Mouse (Mus musculus) adipocyte (in vitro differentiated cells): ENCODE measurements around the gene Wsb2.
A peak's percentile ranks its signal among the peaks of the same experiment; 100 is the strongest.
"Not testable (repeated sequence)": the region's sequence is repeated elsewhere in the genome, so short reads cannot be mapped to it uniquely, and the experiment has no call there.

Source experiments
- DNase-seq: peaks from one replicate; pipeline ENCODE4 v3.0.0-alpha.2; 2016; ENCODE audit warnings: low spot score

Wsb2 gene

GRCm38 (mm10) chr5:117356365-117357128, 557 bp upstream of the Wsb2 start:
- peak; percentile 44 for DNase-seq

- DNase-seq, result peak; percentile 37
These were observed 559 bp downstream of the Wsb2 start for GRCm38 (mm10) chr5:117357478-117358247.

- DNase-seq, result peak; percentile 30
These were observed 1.1 kb downstream of the Wsb2 start for GRCm38 (mm10) chr5:117358248-117358630.

- peak; percentile 40 for DNase-seq
These were observed 1.6 kb downstream of the Wsb2 start for GRCm38 (mm10) chr5:117358725-117359124.

- DNase-seq, result peak; percentile 51
These were observed 2.6 kb downstream of the Wsb2 start for GRCm38 (mm10) chr5:117359497-117360227.

- no peak for DNase-seq
These were observed 3.1 kb downstream of the Wsb2 start for GRCm38 (mm10) chr5:117360228-117360515.

GRCm38 (mm10) chr5:117360631-117361541, 3.8 kb downstream of the Wsb2 start:
- DNase-seq, result no peak

GRCm38 (mm10) chr5:117361590-117361989, 4.5 kb downstream of the Wsb2 start:
- no peak for DNase-seq

- peak; percentile 34 for DNase-seq
These were observed 6.1 kb downstream of the Wsb2 start for GRCm38 (mm10) chr5:117363066-117363782.

- DNase-seq, result no peak
These were observed 7.7 kb downstream of the Wsb2 start for GRCm38 (mm10) chr5:117364821-117365220.

- no peak for DNase-seq
These were observed 8.9 kb downstream of the Wsb2 start for GRCm38 (mm10) chr5:117365904-117366561.

GRCm38 (mm10) chr5:117367206-117367605, 10.1 kb downstream of the Wsb2 start:
- no peak for DNase-seq

GRCm38 (mm10) chr5:117370592-117370991, 13.5 kb downstream of the Wsb2 start:
- no peak for DNase-seq

GRCm38 (mm10) chr5:117373418-117373817, 16.3 kb downstream of the Wsb2 start:
- no peak for DNase-seq

GRCm38 (mm10) chr5:117374372-117375049, 17.4 kb downstream of the Wsb2 start:
- DNase-seq, result peak; percentile 17

- DNase-seq, result no peak
These were observed 19.2 kb downstream of the Wsb2 start for GRCm38 (mm10) chr5:117376331-117376761.

- DNase-seq, result not testable (repeated sequence)
These were observed 20.6 kb downstream of the Wsb2 start for GRCm38 (mm10) chr5:117377731-117378130.

- no peak for DNase-seq
These were observed 23.1 kb downstream of the Wsb2 start for GRCm38 (mm10) chr5:117380199-117380598.

- DNase-seq, result no peak
These were observed 24.7 kb downstream of the Wsb2 start for GRCm38 (mm10) chr5:117381785-117382184.

GRCm38 (mm10) chr5:117383198-117383597, 26.1 kb downstream of the Wsb2 start:
- no peak for DNase-seq
